Mouse (Mus musculus) hindbrain, embryonic 16.5 days (tissue): ENCODE data around the gene Tmem234. TPM values are rescaled to one million over a fixed set of nuclear protein-coding genes. Genes with fewer than 3 reads are reported as not detected.

Experiments
- ATAC-seq: fragments of 200-750 bp; cut with Nextera tagmentation; 2 replicates; pipeline ENCODE4 v1.8.0; 2017; ENCODE audit warnings: moderate TSS enrichment, moderate library complexity
- H3K27ac ChIP-seq: fragments of 300-500 bp; sonication (generic); 2 replicates; pipeline ENCODE4 v1.5.1; 2014; ENCODE audit warnings: low read depth, mild to moderate bottlenecking, control low read depth, low read length, moderate library complexity
- H3K27me3 ChIP-seq: fragments of 300-500 bp; sonication (generic); replicated peaks from 2 replicates; pipeline ENCODE4 v1.6.1; 2014; ENCODE audit warnings: low read length; ENCODE audit not compliant: control insufficient read depth, insufficient read depth
- H3K36me3 ChIP-seq: fragments of 300-500 bp; sonication (generic); 2 replicates; pipeline ENCODE4 v1.6.1; 2014; ENCODE audit warnings: mild to moderate bottlenecking, low read length, moderate library complexity, mixed read lengths; ENCODE audit not compliant: control insufficient read depth, insufficient read depth
- H3K4me1 ChIP-seq: fragments of 300-500 bp; sonication (generic); 2 replicates; pipeline ENCODE4 v1.6.1; 2014; ENCODE audit warnings: low read depth, low read length; ENCODE audit not compliant: control insufficient read depth, insufficient read depth
- H3K4me2 ChIP-seq: fragments of 300-500 bp; sonication (generic); 2 replicates; pipeline ENCODE4 v1.6.1; 2014; ENCODE audit warnings: mild to moderate bottlenecking, low read length, control low read depth, moderate library complexity
- H3K4me3 ChIP-seq: fragments of 300-500 bp; sonication (generic); 2 replicates; pipeline ENCODE4 v1.5.1; 2014; ENCODE audit warnings: mild to moderate bottlenecking, low read length, control low read depth, moderate library complexity
- H3K9ac ChIP-seq: fragments of 300-500 bp; sonication (generic); 2 replicates; pipeline ENCODE4 v1.6.1; 2014; ENCODE audit warnings: low read depth, mild to moderate bottlenecking, control low read depth, low read length, moderate library complexity
- H3K9me3 ChIP-seq: fragments of 300-500 bp; sonication (generic); 2 replicates; pipeline ENCODE4 v1.6.1; 2014; ENCODE audit warnings: mild to moderate bottlenecking, low read length, moderate library complexity; ENCODE audit not compliant: control insufficient read depth
- WGBS: fragments of 180-500 bp; shearing (Covaris S2); extraction: QIAGEN DNeasy Blood & Tissue Kit; methylation state at CpG from one replicate; pipeline ENCODE4 v1.1.7; 2014; 5-methylcytosine and 5-hydroxymethylcytosine counted together
- polyA plus RNA-seq: library from polyadenylated mRNA; unstranded; fragments of >200 nt; fragmentation: Nextera tagmentation; extraction: Ambion mirVana; gene quantifications from 2 replicates; pipeline ENCODE4 v1.2.1, GENCODE M21; 2015

Tmem234 gene
- polyA plus RNA-seq, 1 experiment from 2014 or later, result 190 TPM

DNA sequence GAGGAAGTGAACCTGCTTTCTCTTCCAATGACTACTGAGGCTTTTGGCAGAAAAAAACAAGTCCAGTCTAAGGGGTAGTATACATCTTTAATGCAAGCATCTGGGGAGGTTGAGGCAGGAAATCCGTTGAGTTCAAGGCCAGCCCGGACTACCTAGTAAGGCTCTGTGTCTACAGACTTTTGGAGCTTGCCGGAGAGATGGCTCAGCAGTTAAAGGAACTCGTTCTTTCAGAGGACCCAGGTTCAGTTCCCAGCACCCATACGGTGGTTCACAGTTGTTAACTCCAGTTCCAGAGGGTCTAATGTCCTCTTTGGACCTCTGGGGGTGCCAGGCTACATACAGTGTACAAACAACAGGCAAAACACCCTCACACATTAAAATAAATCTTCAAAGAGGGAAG lies 17.6 kb downstream of the Tmem234 start:
- H3K9ac ChIP-seq, result peak overlapping the region; percentile 77
- H3K4me2 ChIP-seq, result peak overlapping the region; percentile 69
- WGBS, result 94% methylated on average over 5 of the region's 5 CpGs
- H3K4me3 ChIP-seq, result peak overlapping the region; percentile 50
- no peak for ATAC-seq
- H3K9me3 ChIP-seq, result no peaks in the 10 kb centered on the region
- H3K27me3 ChIP-seq, result no peaks in the 10 kb centered on the region
- peaks cover 4% of the 10 kb centered on the region; the same call in 1 of the 2 replicates for H3K36me3 ChIP-seq
- peaks cover 30% of the 10 kb centered on the region for H3K4me1 ChIP-seq
- H3K27ac ChIP-seq, result peak overlapping the region; percentile 83

DNA sequence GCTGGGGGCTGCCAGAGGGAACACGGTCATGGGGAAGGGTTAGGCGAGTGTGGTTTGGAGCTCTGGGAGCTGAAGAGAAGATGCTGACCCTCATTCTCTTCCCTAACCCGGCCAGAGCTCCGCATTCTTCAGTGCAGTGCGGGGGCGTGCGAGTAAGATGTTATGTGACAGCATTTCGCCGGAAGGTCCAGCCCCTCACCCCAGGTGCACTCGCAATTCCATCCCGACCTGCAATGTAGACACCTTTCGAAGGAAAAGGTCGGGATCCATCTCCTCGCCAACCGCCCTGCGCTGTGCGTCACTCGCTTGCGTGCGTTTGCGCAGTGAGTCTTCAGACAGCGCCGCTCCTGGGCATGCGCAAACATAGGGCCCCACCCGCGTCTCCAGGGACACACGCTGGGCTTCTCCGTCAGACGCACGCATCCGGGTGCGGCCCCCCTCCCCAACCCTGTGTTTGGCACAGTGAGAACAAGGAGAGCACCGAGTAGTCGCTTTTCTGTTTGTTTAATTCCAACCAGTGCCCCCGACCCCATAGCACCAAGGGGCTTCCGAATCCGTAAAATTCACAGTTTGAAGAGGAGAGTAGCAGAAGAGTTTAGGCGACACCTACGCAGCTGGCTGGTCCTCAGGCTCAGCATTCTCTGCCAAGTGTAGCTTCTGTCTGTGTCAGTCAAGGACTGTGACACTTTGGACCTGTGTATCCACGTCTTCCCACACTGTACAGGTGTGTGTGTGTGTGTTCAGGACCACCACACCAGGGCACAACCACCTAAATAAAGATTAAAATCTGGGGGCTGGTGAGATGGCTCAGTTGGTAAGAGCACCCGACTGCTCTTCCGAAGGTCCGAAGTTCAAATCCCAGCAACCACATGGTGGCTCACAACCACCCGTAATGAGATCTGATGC lies 18.6 kb downstream of the Tmem234 start, which contains the start of gene Iqcc:
Gene Iqcc (minus strand): TSS at position 314 of the 906 bp plus-strand sequence.
- 5% methylated on average over 43 of the region's 44 CpGs for WGBS
- Histone ChIP-seq H3K4me3 (peak within 1 kb of the TSS; percentile 50), H3K27ac (peak within 1 kb of the TSS; percentile 83), H3K9me3 (no peaks in the 10 kb centered on the region), H3K9ac (peak within 1 kb of the TSS; percentile 77), H3K27me3 (no peaks in the 10 kb centered on the region), H3K36me3 (peaks cover 4% of the 10 kb centered on the region; the same call in 1 of the 2 replicates), H3K4me1 (peaks cover 31% of the 10 kb centered on the region), H3K4me2 (peak within 1 kb of the TSS; percentile 69)
- ATAC-seq, result peak; percentile 92

DNA sequence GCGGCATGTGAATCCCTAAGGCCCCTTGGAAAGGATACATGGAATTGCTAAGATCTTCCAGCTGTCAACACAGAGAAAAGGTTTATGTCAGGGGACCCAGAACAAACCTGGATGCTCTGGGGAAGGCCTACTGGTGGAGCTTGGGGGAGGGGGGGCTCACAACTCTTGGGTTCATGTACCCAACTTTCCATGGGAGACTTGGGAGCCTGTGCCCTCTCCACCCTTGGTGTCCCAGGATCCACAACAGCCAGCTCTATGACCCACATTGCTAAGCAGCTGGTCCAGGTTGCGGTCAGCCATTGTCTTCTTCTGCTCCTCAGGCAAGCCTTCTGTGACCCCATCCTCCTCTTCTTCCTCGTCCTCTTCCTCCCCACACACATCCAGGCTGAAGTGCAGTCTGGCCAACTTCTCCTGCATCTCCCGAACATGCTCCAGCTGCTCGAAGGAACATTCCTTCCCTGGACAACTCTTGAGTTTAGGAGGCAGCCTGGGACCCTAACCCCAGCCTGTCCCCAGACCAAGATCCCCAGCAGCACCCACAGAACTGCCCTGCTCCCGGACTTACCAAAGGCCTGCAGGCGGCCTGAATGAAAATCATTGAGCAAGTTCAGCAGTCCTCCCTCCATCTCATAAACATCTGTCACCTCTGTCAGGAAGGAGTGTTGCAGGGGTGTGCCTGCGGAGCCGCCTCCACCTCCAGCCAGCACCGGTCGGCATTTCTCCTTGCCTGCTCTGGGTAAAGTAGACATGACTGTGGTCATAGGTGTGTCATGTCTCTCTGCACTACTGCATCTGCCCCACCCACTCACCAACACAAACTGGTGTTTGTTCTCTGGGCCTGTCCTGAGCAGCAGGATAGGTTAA lies 20.2 kb downstream of the Tmem234 start:
- H3K9me3 ChIP-seq, result no peaks in the 10 kb centered on the region
- 0 out of 2 replicates have a peak overlapping the region, but pooled peaks have one; percentile 1 for H3K4me2 ChIP-seq
- no peak for ATAC-seq
- 0 out of 2 replicates have a peak overlapping the region, but pooled peaks have one; percentile 48 for H3K27ac ChIP-seq
- peaks cover 44% of the 10 kb centered on the region for H3K4me1 ChIP-seq
- peaks cover 4% of the 10 kb centered on the region; the same call in 1 of the 2 replicates for H3K36me3 ChIP-seq
- peak overlapping the region; percentile 5 for H3K9ac ChIP-seq
- WGBS, result 90% methylated on average over 11 of the region's 11 CpGs
- no peaks in the 10 kb centered on the region for H3K27me3 ChIP-seq
- no peak overlapping the region for H3K4me3 ChIP-seq

DNA sequence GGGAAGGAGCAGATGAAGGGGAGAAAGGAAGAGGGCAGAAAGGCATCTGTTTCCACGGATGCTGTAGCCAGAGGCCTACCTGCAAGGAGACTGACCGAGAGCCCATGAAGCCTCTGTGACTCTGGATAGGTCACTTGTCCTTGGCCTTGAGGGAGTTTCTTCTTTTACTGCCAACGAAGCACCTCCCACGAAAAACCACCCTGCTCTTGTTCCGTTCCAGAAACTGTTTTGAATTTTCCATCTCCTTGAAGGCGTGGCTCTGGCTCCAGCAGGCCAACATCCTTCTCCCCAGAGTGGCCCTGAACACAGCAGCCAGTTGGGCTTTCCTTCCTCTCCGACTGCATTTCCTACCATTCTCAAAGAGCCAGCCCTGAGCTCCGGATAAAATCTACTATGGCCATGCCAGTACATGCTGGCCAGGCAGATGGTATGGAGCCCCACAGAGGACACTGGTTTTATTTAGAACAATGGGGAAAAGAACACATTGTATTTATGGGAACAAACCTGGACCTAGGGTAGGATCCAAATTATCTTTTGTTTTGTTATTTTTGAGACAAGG lies 20.9 kb downstream of the Tmem234 start:
- H3K36me3 ChIP-seq, result no peaks in the 10 kb centered on the region
- H3K4me2 ChIP-seq, result peak overlapping the region; percentile 1; the same call in 1 of the 2 replicates
- no peak overlapping the region for H3K4me3 ChIP-seq
- peaks cover 45% of the 10 kb centered on the region for H3K4me1 ChIP-seq
- no peak overlapping the region for H3K27ac ChIP-seq
- no peak for ATAC-seq
- no peaks in the 10 kb centered on the region for H3K9me3 ChIP-seq
- no peaks in the 10 kb centered on the region for H3K27me3 ChIP-seq
- peak overlapping the region; percentile 5 for H3K9ac ChIP-seq
- 88% methylated on average over 8 of the region's 8 CpGs for WGBS

DNA sequence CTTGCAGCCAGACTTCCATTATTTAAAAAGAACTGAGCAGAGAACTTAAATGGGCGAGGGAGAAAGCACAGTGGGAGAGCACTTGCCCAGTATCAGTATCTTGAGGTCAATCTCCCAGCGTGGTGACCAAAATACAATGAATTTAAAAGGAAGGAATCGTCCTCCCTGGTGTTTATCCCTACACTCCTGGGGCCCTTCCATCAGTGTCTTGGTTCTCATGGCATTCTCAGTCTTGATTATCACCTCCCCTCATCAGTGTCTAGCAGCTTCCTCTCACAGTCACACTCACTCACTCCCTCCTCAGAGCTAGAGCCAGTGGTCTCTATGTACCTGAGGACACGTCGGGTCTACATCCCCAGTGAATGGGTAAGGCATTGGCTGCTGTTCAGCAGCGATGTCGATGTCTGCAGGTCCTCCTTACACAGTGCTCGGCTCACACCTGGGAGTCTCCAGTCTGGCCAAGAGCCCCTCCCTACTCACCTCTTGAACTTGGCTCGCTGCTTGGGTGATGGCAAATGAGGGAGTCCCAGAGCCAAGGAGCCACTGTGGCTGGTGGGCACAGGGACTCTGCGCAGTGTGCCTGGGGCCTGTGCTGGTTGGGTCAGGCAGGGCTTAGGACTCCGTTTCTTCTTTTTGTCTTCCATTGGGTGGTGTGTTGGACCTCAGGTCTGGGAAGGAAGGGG lies 21.8 kb downstream of the Tmem234 start:
- Histone ChIP-seq H3K9ac (peak overlapping the region; percentile 86), H3K4me3 (peak overlapping the region; percentile 73), H3K36me3 (peaks cover 4% of the 10 kb centered on the region), H3K4me1 (peaks cover 45% of the 10 kb centered on the region), H3K27me3 (no peaks in the 10 kb centered on the region), H3K4me2 (peak overlapping the region; percentile 73), H3K27ac (peak overlapping the region; percentile 97; the same call in 1 of the 2 replicates), H3K9me3 (no peaks in the 10 kb centered on the region)
- WGBS, result 70% methylated on average over 11 of the region's 11 CpGs
- no peak for ATAC-seq

DNA sequence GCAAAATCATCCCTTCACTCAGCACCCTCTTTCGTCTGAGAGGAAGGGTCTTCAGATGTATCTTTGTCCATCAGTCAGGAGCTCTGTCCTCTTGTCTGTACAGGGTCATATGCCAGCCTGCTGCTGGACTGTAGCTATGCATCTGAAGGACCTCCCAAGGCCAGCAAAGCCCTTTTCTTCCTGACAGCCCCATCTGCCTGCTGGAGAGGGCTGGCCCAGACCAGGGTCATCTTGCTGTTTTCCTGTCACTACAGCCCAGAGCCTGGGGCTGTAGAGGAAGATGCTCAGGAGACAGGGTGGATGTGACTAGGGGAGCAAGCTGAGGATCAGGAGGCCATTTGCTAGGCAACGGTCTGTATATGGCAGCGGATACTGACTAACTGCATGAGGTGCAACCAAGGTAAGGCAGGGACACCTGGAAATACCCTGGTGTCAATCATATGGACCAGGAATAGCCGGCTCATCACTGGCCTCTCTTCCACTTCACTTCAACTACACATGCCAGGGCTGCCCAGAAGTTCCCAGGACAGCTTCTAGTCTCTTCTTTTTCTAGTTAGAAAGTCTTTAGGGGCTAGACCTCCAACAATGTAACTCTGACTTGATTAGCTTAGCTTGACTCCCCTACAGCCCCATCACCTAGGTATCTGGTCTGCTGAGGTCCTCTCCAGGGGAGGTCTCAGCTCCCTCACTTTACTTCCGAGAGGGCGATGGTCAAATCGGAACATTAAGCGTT lies 22.5 kb downstream of the Tmem234 start:
- H3K4me1 ChIP-seq, result peaks cover 44% of the 10 kb centered on the region
- no peaks in the 10 kb centered on the region for H3K9me3 ChIP-seq
- peak overlapping the region; percentile 97 for H3K27ac ChIP-seq
- ATAC-seq, result no peak
- H3K9ac ChIP-seq, result peak overlapping the region; percentile 86
- H3K4me3 ChIP-seq, result peak overlapping the region; percentile 73
- H3K36me3 ChIP-seq, result peaks cover 11% of the 10 kb centered on the region
- WGBS, result 17% methylated on average over 8 of the region's 8 CpGs
- H3K4me2 ChIP-seq, result peak overlapping the region; percentile 73
- H3K27me3 ChIP-seq, result no peaks in the 10 kb centered on the region

DNA sequence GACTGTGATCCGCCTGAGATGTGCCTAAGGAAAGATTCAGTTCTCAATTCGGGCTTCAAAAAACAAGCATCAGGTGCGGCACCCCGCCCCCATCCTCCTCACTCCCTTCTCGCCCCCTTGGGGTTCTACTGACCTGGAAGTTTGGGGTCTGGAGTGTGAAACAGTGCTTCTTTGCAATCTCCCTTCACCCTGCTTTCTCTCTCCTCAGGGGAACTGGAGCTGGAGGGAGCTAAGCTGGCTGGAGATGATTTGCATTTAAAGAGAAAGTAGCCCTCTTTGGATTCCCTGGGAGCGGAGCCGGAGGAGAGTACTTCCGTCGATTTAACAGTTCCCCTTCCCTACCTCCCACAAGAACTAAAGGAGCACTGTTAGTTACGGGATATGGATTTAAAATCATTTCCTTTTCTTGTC lies 23.2 kb downstream of the Tmem234 start, which contains the start of gene Ccdc28b:
Gene Ccdc28b (minus strand): TSS at position 267 of the 411 bp plus-strand sequence.
- ATAC-seq, result peak; percentile 28

More for the DNA sequence above, 23.2 kb downstream of the Tmem234 start, which contains the start of gene Ccdc28b:
- WGBS, result 0% methylated on average over 10 of the region's 10 CpGs
- Histone ChIP-seq H3K36me3 (peaks cover 16% of the 10 kb centered on the region), H3K4me1 (peaks cover 38% of the 10 kb centered on the region), H3K9me3 (no peaks in the 10 kb centered on the region), H3K27ac (peak within 1 kb of the TSS; percentile 97), H3K4me3 (peak within 1 kb of the TSS; percentile 73), H3K4me2 (peak within 1 kb of the TSS; percentile 73), H3K27me3 (no peaks in the 10 kb centered on the region), H3K9ac (peak within 1 kb of the TSS; percentile 86)
